Mouse (Mus musculus) ES-E14 (cell line): ENCODE measurements around the gene Rab33b. TPM values are rescaled to one million over a fixed set of nuclear protein-coding genes. Genes with fewer than 3 reads are reported as not detected.
"Not testable (repeated sequence)": the region's sequence is repeated elsewhere in the genome, so short reads cannot be mapped to it uniquely, and the experiment has no call there.

Source experiments
- DNase-seq: peaks from one replicate; pipeline ENCODE4 v3.0.0-alpha.2; 2013; ENCODE audit warnings: low read depth, low spot score
- H3K27ac ChIP-seq: 2 replicates; pipeline ENCODE4 v1.5.1; 2012; ENCODE audit warnings: low read depth, mild to moderate bottlenecking, low read length, moderate library complexity, mixed read lengths; ENCODE audit not compliant: poor library complexity, insufficient read depth, severe bottlenecking
- H3K36me3 ChIP-seq: 2 replicates; pipeline ENCODE4 v1.6.1; 2012; ENCODE audit warnings: mild to moderate bottlenecking, low read length, moderate library complexity, mixed read lengths; ENCODE audit not compliant: control insufficient read depth, poor library complexity, insufficient read depth, severe bottlenecking
- H3K4me1 ChIP-seq, 2 experiments: fragments of 150-350 bp in 1 of 2; sonication (generic) in 1 of 2; 2 replicates each; pipeline ENCODE4 v1.6.1; 2012; ENCODE audit warnings: low read length in 2 of 2, mild to moderate bottlenecking in 1 of 2, mixed read lengths in 1 of 2; ENCODE audit not compliant: control insufficient read depth in 2 of 2, insufficient read depth in 2 of 2, poor library complexity in 1 of 2
- H3K4me3 ChIP-seq, 2 experiments: fragments of 150-350 bp in 1 of 2; sonication (generic) in 1 of 2; 2 replicates each; pipeline ENCODE4 v1.5.1; 2012; ENCODE audit warnings: low read length in 2 of 2, low read depth in 1 of 2, mild to moderate bottlenecking in 1 of 2, mixed read lengths in 1 of 2; ENCODE audit not compliant: insufficient read depth in 1 of 2, poor library complexity in 1 of 2, severe bottlenecking in 1 of 2
- H3K9ac ChIP-seq: 2 replicates; pipeline ENCODE4 v1.6.1; 2012; ENCODE audit warnings: low read depth, mild to moderate bottlenecking, low read length, mixed read lengths; ENCODE audit not compliant: poor library complexity, insufficient read depth, severe bottlenecking
- H3K9me3 ChIP-seq: fragments of 150-350 bp; sonication (generic); 2 replicates; pipeline ENCODE4 v1.6.1; 2012; ENCODE audit warnings: low read depth, mild to moderate bottlenecking, low read length; ENCODE audit not compliant: control insufficient read depth, insufficient read depth
- CHD2 ChIP-seq: IDR thresholded peaks from 2 replicates; pipeline ENCODE4 v1.6.1; 2014; ENCODE audit warnings: mild to moderate bottlenecking, low read depth, low read length, inconsistent platforms
- HCFC1 ChIP-seq: IDR thresholded peaks from 2 replicates; pipeline ENCODE4 v1.6.1; 2012; ENCODE audit warnings: low read length, inconsistent platforms, borderline replicate concordance; ENCODE audit not compliant: insufficient read depth
- MAFK ChIP-seq: IDR thresholded peaks from 2 replicates; pipeline ENCODE4 v1.6.1; 2014; ENCODE audit warnings: mild to moderate bottlenecking, low read depth, low read length, inconsistent platforms; ENCODE audit not compliant: insufficient read depth
- ZC3H11A ChIP-seq: IDR thresholded peaks from 2 replicates; pipeline ENCODE4 v1.6.1; 2012; ENCODE audit warnings: low read depth, mild to moderate bottlenecking, inconsistent platforms, low read length, borderline replicate concordance
- ZNF384 ChIP-seq: IDR thresholded peaks from 2 replicates; pipeline ENCODE4 v1.6.1; 2012; ENCODE audit warnings: low read depth, low read length, inconsistent platforms
- in situ Hi-C, 2 experiments: fragments of 600-800 bp; cut with MboI; formaldehyde crosslinking; loops; one replicate each; pipeline ENCODE4 v1.15.1; 2025; ENCODE audit warnings: low sequenced_read_pairs in 2 of 2, inconsistent platforms in 1 of 2; ENCODE audit not compliant: unreplicated experiment in 2 of 2
- total RNA-seq: library from RNA; depleted of rRNA; stranded (reverse); fragments of 300-350 nt; gene quantifications from 2 replicates; pipeline ENCODE4 v1.2.3, GENCODE M21; 2012; rRNA removed

Gene Rab33b
- 4.0 and 7.5 TPM in 2 replicates for total RNA-seq

GRCm38 (mm10) chr3:51483741-51484359 is at the start of gene Rab33b:
Gene Rab33b, plus strand, starts transcription at chr3:51483920.
- peak; percentile 93 for DNase-seq
- H3K36me3 ChIP-seq, result no peaks in the 10 kb centered on the region
- H3K9ac ChIP-seq, result peak within 1 kb of the TSS; percentile 96
- in situ Hi-C loops, result loop anchor here in 1 of 2 experiments (25.0 kb wide), 1 partner anchor 753 kb away; no protein-coding TSS in a partner anchor
- H3K4me1 ChIP-seq, result no peaks in the 10 kb centered on the region
- TF ChIP-seq CHD2 (peak; percentile 98), ZC3H11A (no peak), MAFK (no peak), ZNF384 (no peak), HCFC1 (peak; percentile 89)
- H3K9me3 ChIP-seq, result no peaks in the 10 kb centered on the region
- H3K4me3 ChIP-seq, result peak within 1 kb of the TSS; percentile 81 to 82
- H3K27ac ChIP-seq, result peak within 1 kb of the TSS; percentile 63

- H3K4me3 ChIP-seq, in situ Hi-C loops, H3K27ac ChIP-seq, H3K9me3 ChIP-seq, H3K9ac ChIP-seq, H3K36me3 ChIP-seq, H3K4me1 ChIP-seq, DNase-seq: not testable (repeated sequence)
These were observed 49.4 kb upstream of the Rab33b start for GRCm38 (mm10) chr3:51434364-51434763.

DNA sequence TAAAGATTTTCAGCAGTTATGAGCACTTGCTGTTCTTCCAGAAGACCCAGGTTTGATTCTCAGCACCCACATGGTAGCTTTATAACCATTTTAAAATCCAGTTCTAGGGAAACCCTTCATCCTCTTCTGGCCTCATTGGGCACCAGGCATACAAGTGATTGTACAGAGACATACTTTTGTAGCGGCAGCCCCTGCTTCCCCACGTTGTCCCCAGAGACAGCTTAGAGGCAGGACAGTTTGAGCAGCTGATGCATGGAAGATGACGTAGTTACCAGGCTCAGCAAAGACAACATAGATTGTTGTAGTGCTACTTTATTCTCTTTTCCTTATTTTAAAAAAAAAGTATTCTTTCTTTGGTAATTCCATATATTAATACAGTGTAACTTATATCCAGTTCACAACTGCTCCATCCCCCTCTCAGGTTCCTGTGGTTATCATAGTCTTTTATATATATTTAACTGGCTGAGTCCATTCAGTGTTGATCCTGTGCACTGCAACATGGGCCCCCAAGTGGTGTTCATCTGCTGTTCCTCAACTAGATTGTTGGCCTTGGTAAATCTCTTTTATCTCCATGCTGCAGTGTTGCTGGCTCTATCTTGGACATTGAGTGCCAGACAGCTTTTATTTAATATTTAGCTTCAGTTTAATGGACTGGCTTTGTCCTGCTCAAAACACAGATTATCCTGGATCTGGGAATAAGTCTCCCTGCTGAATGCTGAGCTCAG is 48.7 kb upstream of the Rab33b start:
- no peak overlapping the region for H3K27ac ChIP-seq
- in situ Hi-C loops, result no loop called here
- no peaks in the 10 kb centered on the region for H3K4me1 ChIP-seq
- H3K9me3 ChIP-seq, result no peaks in the 10 kb centered on the region
- H3K9ac ChIP-seq, result no peak overlapping the region
- TF ChIP-seq MAFK (no peak), ZNF384 (no peak), CHD2 (no peak), ZC3H11A (no peak), HCFC1 (no peak)
- DNase-seq, result no peak
- H3K36me3 ChIP-seq, result peaks cover 2% of the 10 kb centered on the region
- H3K4me3 ChIP-seq, result no peak overlapping the region

- H3K9ac ChIP-seq, result no peak overlapping the region
- DNase-seq, result no peak
- no peak for TF ChIP-seq ZC3H11A
- TF ChIP-seq MAFK, result no peak
- no peak for TF ChIP-seq ZNF384
- TF ChIP-seq CHD2, result no peak
- no peak for TF ChIP-seq HCFC1
- H3K36me3 ChIP-seq, result peaks cover 21% of the 10 kb centered on the region
- H3K9me3 ChIP-seq, result no peaks in the 10 kb centered on the region
- in situ Hi-C loops, result no loop called here
- H3K27ac ChIP-seq, result no peak overlapping the region
- no peaks in the 10 kb centered on the region for H3K4me1 ChIP-seq
- no peak overlapping the region for H3K4me3 ChIP-seq
These were observed 15.2 kb upstream of the Rab33b start for GRCm38 (mm10) chr3:51468530-51468929.
